Mouse (Mus musculus) liver, embryonic 16.5 days (tissue): ENCODE measurements around the gene Baiap2l1. TPM values are rescaled to one million over a fixed set of nuclear protein-coding genes. Genes with fewer than 3 reads are reported as not detected.
A peak's percentile ranks its signal among the peaks of the same experiment; 100 is the strongest.

Experiments
- ATAC-seq: fragments of 200-750 bp; cut with Nextera tagmentation; 2 replicates; pipeline ENCODE4 v1.8.0; 2017; ENCODE audit warnings: low read depth, mild to moderate bottlenecking, moderate number of reproducible peaks, moderate library complexity
- H3K27ac ChIP-seq: fragments of 300-500 bp; sonication (generic); 2 replicates; pipeline ENCODE4 v1.5.1; 2014; ENCODE audit warnings: mild to moderate bottlenecking, low read length
- H3K27me3 ChIP-seq: fragments of 300-500 bp; sonication (generic); 2 replicates; pipeline ENCODE4 v1.6.1; 2014; ENCODE audit warnings: low read depth, low read length, mixed read lengths; ENCODE audit not compliant: control insufficient read depth, insufficient read depth
- H3K36me3 ChIP-seq: fragments of 300-500 bp; sonication (generic); 2 replicates; pipeline ENCODE4 v1.6.1; 2014; ENCODE audit warnings: mild to moderate bottlenecking; ENCODE audit not compliant: control insufficient read depth, insufficient read depth
- H3K4me1 ChIP-seq: fragments of 300-500 bp; sonication (generic); 2 replicates; pipeline ENCODE4 v1.6.1; 2014; ENCODE audit warnings: low read depth, low read length, mixed read lengths; ENCODE audit not compliant: control insufficient read depth
- H3K4me2 ChIP-seq: fragments of 300-500 bp; sonication (generic); 2 replicates; pipeline ENCODE4 v1.6.1; 2014; ENCODE audit warnings: low read depth, low read length, mixed read lengths
- H3K4me3 ChIP-seq: fragments of 300-500 bp; sonication (generic); 2 replicates; pipeline ENCODE4 v1.5.1; 2014; ENCODE audit warnings: low read depth, mild to moderate bottlenecking, low read length
- H3K9ac ChIP-seq: fragments of 300-500 bp; sonication (generic); 2 replicates; pipeline ENCODE4 v1.6.1; 2014; ENCODE audit warnings: low read depth, low read length
- H3K9me3 ChIP-seq: fragments of 300-500 bp; sonication (generic); replicated peaks from 2 replicates; pipeline ENCODE4 v1.6.1; 2016; ENCODE audit warnings: low read length; ENCODE audit not compliant: control insufficient read depth
- WGBS: fragments of 180-500 bp; shearing (Covaris S2); extraction: QIAGEN DNeasy Blood & Tissue Kit; methylation state at CpG from one replicate; pipeline ENCODE4 v1.1.7; 2014; ENCODE audit not compliant: insufficient replicate concordance; 5-methylcytosine and 5-hydroxymethylcytosine counted together
- polyA plus RNA-seq: library from polyadenylated mRNA; unstranded; fragments of >200 nt; fragmentation: Nextera tagmentation; extraction: Ambion mirVana; gene quantifications from 2 replicates; pipeline ENCODE4 v1.2.1, GENCODE M21; 2015

Baiap2l1 gene
- polyA plus RNA-seq, 1 experiment from 2014 or later: 9.0 TPM

- WGBS: 46% methylated on average over 16 of the region's 16 CpGs
- H3K9ac ChIP-seq: peak overlapping the region; percentile 45
Observed at GRCm38 (mm10) chr5:144254122-144254810, 103.6 kb downstream of the Baiap2l1 start.

GRCm38 (mm10) chr5:144253212-144253611 is 104.7 kb downstream of the Baiap2l1 start:
- no peak for ATAC-seq
- Histone ChIP-seq H3K9ac (no peak overlapping the region), H3K27ac (no peak overlapping the region), H3K27me3 (peaks cover 6% of the 10 kb centered on the region; the same call in 1 of the 2 replicates), H3K4me3 (no peak overlapping the region), H3K9me3 (peaks cover 2% of the 10 kb centered on the region; the same call in 1 of the 2 replicates), H3K4me2 (no peak overlapping the region), H3K4me1 (peaks cover 35% of the 10 kb centered on the region), H3K36me3 (no peaks in the 10 kb centered on the region)
- 65% methylated on average over 4 of the region's 4 CpGs for WGBS

More at GRCm38 (mm10) chr5:144254122-144254810, 103.6 kb downstream of the Baiap2l1 start:
- H3K4me3 ChIP-seq: peak overlapping the region; percentile 86
- peaks cover 6% of the 10 kb centered on the region; the same call in 1 of the 2 replicates for H3K27me3 ChIP-seq
- ATAC-seq: peak; percentile 76
- peaks cover 37% of the 10 kb centered on the region for H3K4me1 ChIP-seq
- H3K9me3 ChIP-seq: peaks cover 2% of the 10 kb centered on the region; the same call in 1 of the 2 replicates
- H3K36me3 ChIP-seq: no peaks in the 10 kb centered on the region
- H3K4me2 ChIP-seq: peak overlapping the region; percentile 100
- peak overlapping the region; percentile 70 for H3K27ac ChIP-seq

GRCm38 (mm10) chr5:144251876-144252577 is 105.9 kb downstream of the Baiap2l1 start:
- Histone ChIP-seq H3K9ac (no peak overlapping the region), H3K27me3 (peaks cover 6% of the 10 kb centered on the region; the same call in 1 of the 2 replicates), H3K4me1 (peaks cover 23% of the 10 kb centered on the region), H3K4me2 (no peak overlapping the region), H3K27ac (no peak overlapping the region), H3K9me3 (peaks cover 2% of the 10 kb centered on the region; the same call in 1 of the 2 replicates), H3K4me3 (no peak overlapping the region), H3K36me3 (no peaks in the 10 kb centered on the region)
- no peak for ATAC-seq
- 61% methylated on average over 13 of the region's 13 CpGs for WGBS

- Histone ChIP-seq H3K27me3 (no peaks in the 10 kb centered on the region), H3K4me2 (no peak overlapping the region), H3K9ac (no peak overlapping the region), H3K4me1 (peaks cover 8% of the 10 kb centered on the region), H3K4me3 (no peak overlapping the region), H3K9me3 (peaks cover 2% of the 10 kb centered on the region; the same call in 1 of the 2 replicates), H3K27ac (no peak overlapping the region), H3K36me3 (no peaks in the 10 kb centered on the region)
- no peak for ATAC-seq
- WGBS: 61% methylated on average over 3 of the region's 3 CpGs
Observed at GRCm38 (mm10) chr5:144249871-144250270, 108.0 kb downstream of the Baiap2l1 start.

DNA sequence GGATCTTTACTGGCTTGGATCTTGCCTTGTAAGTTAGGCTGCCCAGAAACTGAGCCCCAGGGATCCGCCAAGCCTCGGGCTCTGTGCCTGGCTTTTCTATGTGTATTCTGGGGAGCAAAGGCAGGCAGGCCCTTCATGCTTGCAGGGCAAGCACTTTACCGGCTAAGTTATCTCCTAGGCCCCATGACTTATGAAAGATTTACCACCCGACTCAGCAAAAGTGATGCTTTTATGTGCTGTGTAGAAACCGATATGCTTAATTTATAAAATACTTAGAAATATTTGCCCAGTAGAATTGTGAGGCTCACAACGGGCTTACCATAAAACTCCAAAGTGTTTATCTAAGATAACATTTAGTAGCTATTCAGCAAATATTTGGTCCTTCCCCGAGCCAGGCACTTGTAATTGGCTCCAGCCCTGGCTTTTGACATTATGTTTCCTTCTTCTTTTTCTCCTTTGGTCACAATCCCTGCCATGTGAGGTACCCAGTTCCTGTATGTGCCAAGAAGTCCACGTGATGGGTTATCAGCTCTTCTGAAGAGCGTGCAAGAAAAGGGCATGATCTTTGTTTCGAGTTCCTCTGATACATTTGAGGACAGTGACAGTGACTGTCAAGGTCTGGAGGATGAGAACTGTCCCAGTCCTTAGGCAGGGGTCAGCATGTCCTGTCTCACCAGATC is 109.9 kb downstream of the Baiap2l1 start:
- H3K4me3 ChIP-seq: no peak overlapping the region
- H3K9me3 ChIP-seq: peaks cover 2% of the 10 kb centered on the region; the same call in 1 of the 2 replicates
- H3K27ac ChIP-seq: no peak overlapping the region
- H3K4me1 ChIP-seq: no peaks in the 10 kb centered on the region
- 27% methylated on average over 10 of the region's 10 CpGs for WGBS
- H3K4me2 ChIP-seq: no peak overlapping the region
- ATAC-seq: no peak
- no peaks in the 10 kb centered on the region for H3K27me3 ChIP-seq
- no peak overlapping the region for H3K9ac ChIP-seq
- no peaks in the 10 kb centered on the region for H3K36me3 ChIP-seq

- H3K4me1 ChIP-seq: no peaks in the 10 kb centered on the region
- H3K27me3 ChIP-seq: no peaks in the 10 kb centered on the region
- H3K27ac ChIP-seq: no peak overlapping the region
- peaks cover 2% of the 10 kb centered on the region; the same call in 1 of the 2 replicates for H3K9me3 ChIP-seq
- no peak overlapping the region for H3K9ac ChIP-seq
- no peak for ATAC-seq
- WGBS: 56% methylated on average over 10 of the region's 10 CpGs
- no peak overlapping the region for H3K4me3 ChIP-seq
- no peak overlapping the region for H3K4me2 ChIP-seq
- no peaks in the 10 kb centered on the region for H3K36me3 ChIP-seq
Observed at GRCm38 (mm10) chr5:144247307-144247706, 110.6 kb downstream of the Baiap2l1 start.

DNA sequence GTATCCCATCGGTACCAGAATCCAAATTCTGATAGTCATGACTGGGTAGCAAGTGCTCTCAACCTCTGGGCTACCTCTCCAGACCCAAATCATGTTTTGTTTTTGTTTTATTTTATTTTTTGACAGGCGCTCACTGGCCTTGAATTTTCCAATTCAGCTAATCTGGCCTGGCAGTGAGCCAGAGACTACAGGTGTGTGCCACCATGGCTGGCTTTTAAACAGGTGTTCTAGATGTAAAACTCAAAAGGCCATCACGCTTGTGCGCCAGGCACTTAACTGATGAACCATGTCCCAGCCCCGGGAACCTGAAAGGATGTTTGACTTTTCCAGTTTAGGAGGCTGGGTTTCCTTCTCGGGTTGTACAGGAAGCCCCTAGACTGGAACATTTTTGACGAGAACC is 111.2 kb downstream of the Baiap2l1 start:
- Histone ChIP-seq H3K4me1 (no peaks in the 10 kb centered on the region), H3K27me3 (no peaks in the 10 kb centered on the region), H3K27ac (no peak overlapping the region), H3K4me3 (no peak overlapping the region), H3K4me2 (no peak overlapping the region), H3K9me3 (peaks cover 2% of the 10 kb centered on the region; the same call in 1 of the 2 replicates), H3K9ac (no peak overlapping the region), H3K36me3 (no peaks in the 10 kb centered on the region)
- WGBS: 61% methylated on average over 7 of the region's 7 CpGs
- ATAC-seq: no peak

GRCm38 (mm10) chr5:144245592-144245991 is 112.3 kb downstream of the Baiap2l1 start:
- ATAC-seq: no peak
- peaks cover 2% of the 10 kb centered on the region; the same call in 1 of the 2 replicates for H3K9me3 ChIP-seq

More at GRCm38 (mm10) chr5:144245592-144245991, 112.3 kb downstream of the Baiap2l1 start:
- Histone ChIP-seq H3K4me1 (no peaks in the 10 kb centered on the region), H3K27ac (no peak overlapping the region), H3K4me2 (no peak overlapping the region), H3K9ac (no peak overlapping the region), H3K36me3 (no peaks in the 10 kb centered on the region), H3K4me3 (no peak overlapping the region), H3K27me3 (no peaks in the 10 kb centered on the region)
- WGBS: 53% methylated on average over 2 of the region's 2 CpGs
